Mouse (Mus musculus) ES-Bruce4 (cell line): ENCODE measurements around the gene 1110017D15Rik. TPM values are rescaled to one million over a fixed set of nuclear protein-coding genes. Genes with fewer than 3 reads are reported as not detected.

Experiments used
- H3K27ac ChIP-seq: 2 replicates; pipeline ENCODE4 v1.5.1; 2012; ENCODE audit warnings: low read length, inconsistent platforms; ENCODE audit not compliant: insufficient read depth
- H3K27me3 ChIP-seq: 2 replicates; pipeline ENCODE4 v1.6.1; 2012; ENCODE audit warnings: mild to moderate bottlenecking, low read length, inconsistent platforms; ENCODE audit not compliant: control insufficient read depth, poor library complexity, insufficient read depth, severe bottlenecking
- H3K36me3 ChIP-seq: 2 replicates; pipeline ENCODE4 v1.6.1; 2012; ENCODE audit warnings: inconsistent platforms, mild to moderate bottlenecking, low read length, moderate library complexity; ENCODE audit not compliant: control insufficient read depth, poor library complexity, insufficient read depth, severe bottlenecking
- H3K4me1 ChIP-seq: one replicate; pipeline ENCODE4 v1.8.1; 2011; ENCODE audit warnings: low read length; ENCODE audit not compliant: control insufficient read depth, insufficient read depth
- H3K4me3 ChIP-seq: 2 replicates; pipeline ENCODE4 v1.5.1; 2011; ENCODE audit warnings: low read depth, mild to moderate bottlenecking, low read length
- H3K9ac ChIP-seq: 2 replicates; pipeline ENCODE4 v1.6.1; 2012; ENCODE audit warnings: low read depth, mild to moderate bottlenecking, inconsistent platforms; ENCODE audit not compliant: poor library complexity, severe bottlenecking
- H3K9me3 ChIP-seq: replicated peaks from 2 replicates; pipeline ENCODE4 v1.6.1; 2012; ENCODE audit warnings: mild to moderate bottlenecking, low read length, inconsistent platforms; ENCODE audit not compliant: control insufficient read depth, poor library complexity, insufficient read depth, severe bottlenecking
- CTCF ChIP-seq: IDR thresholded peaks from one replicate; pipeline ENCODE4 v1.8.1; 2011; ENCODE audit warnings: low read depth, low read length
- EP300 ChIP-seq: IDR thresholded peaks from 2 replicates; pipeline ENCODE4 v1.6.1; 2011; ENCODE audit warnings: low read depth, low read length; ENCODE audit not compliant: insufficient read depth
- POLR2A ChIP-seq: IDR thresholded peaks from one replicate; pipeline ENCODE4 v1.8.1; 2011; ENCODE audit warnings: low read length; ENCODE audit not compliant: insufficient read depth
- polyA plus RNA-seq: library from polyadenylated mRNA; stranded (reverse); fragments of >200 nt; gene quantifications from 2 replicates; pipeline ENCODE4 v1.2.4, GENCODE M21; 2011; ENCODE audit warnings: low read depth; ENCODE audit not compliant: missing spikeins, insufficient read depth, insufficient read length

Gene 1110017D15Rik
- polyA plus RNA-seq, 1 experiment, result not detected

DNA sequence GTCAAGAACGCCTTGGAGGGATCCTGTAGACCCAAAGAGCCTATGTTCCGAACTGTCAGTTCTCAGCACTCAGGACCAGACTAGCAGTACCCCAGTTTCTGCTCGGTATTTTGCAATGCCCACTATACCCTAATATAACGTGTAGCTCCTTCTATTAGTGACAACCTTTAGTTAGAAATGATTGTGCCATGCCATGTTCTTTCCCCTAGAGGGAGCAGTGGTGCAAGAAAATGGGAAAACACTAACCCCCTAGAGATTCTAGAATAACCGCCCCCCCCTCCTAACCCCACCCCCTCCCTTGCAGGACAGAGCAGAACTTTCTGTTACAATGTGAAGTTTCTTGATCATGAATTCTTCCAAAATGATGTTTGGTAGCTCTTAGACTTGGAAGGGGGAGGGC, 12.8 kb downstream of the 1110017D15Rik start:
- TF ChIP-seq EP300 (no peak), CTCF (no peak)
- Histone ChIP-seq H3K36me3 (no peaks in the 10 kb centered on the region), H3K27me3 (no peaks in the 10 kb centered on the region; the same call in 1 of the 2 replicates), H3K4me3 (no peak overlapping the region), H3K27ac (no peak overlapping the region), H3K9ac (no peak overlapping the region), H3K9me3 (no peaks in the 10 kb centered on the region), H3K4me1 (no peaks in the 10 kb centered on the region)

DNA sequence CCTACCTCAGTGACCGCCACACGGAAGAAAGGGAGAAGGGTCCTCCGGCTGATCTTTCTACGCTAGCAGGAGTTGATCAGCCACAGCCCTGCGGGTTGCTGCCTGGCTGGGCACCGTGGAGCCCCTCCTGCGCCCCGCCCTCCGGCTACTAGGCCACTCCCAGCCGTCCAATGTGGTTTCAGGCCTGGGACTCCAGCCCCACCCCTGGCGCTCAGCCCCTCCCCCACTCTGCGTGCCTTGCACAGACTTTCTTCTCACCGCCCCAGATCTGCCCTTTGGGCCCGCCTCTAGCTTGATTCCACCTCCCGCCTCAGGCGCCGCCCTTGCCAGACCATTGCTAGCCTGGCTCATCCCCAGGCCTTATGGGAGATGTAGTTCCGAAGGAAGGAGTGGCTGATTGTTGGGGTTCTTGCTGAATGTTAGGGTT, 14.1 kb downstream of the 1110017D15Rik start, which contains the start of gene AI464131:
Gene AI464131, minus strand, starts transcription at position 91 of the 427 bp plus-strand sequence.
- Histone ChIP-seq H3K4me1 (peaks cover 2% of the 10 kb centered on the region), H3K27ac (no peak within 1 kb of the TSS)

DNA sequence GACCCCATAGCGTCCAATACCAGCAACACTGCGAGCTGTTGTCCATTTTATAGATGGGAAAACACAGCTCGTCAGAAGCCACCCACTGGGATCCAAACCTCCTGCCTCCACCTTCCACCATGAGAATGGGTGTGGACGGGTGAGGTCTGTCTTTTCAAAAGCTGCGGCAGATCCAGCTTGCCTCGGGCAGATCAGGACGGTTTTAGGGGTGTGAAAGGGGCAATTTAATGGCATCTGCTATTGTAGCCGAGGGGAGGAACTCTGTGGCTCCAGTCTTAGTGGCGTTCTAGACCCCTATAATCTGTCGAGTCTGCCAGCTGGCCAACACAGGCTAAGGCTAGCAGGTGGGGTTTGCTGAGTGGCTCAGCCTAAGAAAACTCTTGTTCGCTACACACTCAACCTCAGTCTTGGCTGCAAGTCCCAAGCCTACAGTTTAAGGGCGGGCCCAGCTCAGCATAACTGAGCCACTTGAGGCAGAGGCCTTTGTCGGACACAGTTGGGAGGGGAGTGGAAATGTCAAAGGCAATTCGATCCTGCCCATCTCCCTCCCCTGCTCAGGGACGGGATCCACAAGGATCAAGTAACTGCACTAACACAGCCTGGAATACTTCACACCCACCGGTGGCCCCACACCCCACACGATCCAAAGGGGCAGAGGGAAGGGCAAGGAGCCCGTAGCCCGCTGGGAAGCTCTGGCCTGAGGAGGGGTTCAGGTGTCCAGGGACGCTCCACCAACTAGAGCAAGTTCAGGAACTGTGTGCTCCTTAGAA, 14.8 kb downstream of the 1110017D15Rik start:
- Histone ChIP-seq H3K36me3 (no peaks in the 10 kb centered on the region), H3K9ac (peak overlapping the region; percentile 23; the same call in 1 of the 2 replicates), H3K4me1 (peaks cover 2% of the 10 kb centered on the region), H3K9me3 (no peaks in the 10 kb centered on the region), H3K27ac (no peak overlapping the region), H3K27me3 (no peaks in the 10 kb centered on the region), H3K4me3 (peak overlapping the region; percentile 69)
- TF ChIP-seq EP300 (no peak), POLR2A (no peak), CTCF (no peak)

More for the DNA sequence above, 14.1 kb downstream of the 1110017D15Rik start, which contains the start of gene AI464131:
- TF ChIP-seq EP300 (0 out of 2 replicates have a peak, but pooled peaks have one; percentile 3), POLR2A (peak; percentile 47), CTCF (no peak)
- H3K27me3 ChIP-seq, result no peaks in the 10 kb centered on the region
- H3K36me3 ChIP-seq, result no peaks in the 10 kb centered on the region
- H3K9me3 ChIP-seq, result no peaks in the 10 kb centered on the region
- H3K4me3 ChIP-seq, result peak within 1 kb of the TSS; percentile 69
- peak within 1 kb of the TSS; percentile 23; the same call in 1 of the 2 replicates for H3K9ac ChIP-seq

DNA sequence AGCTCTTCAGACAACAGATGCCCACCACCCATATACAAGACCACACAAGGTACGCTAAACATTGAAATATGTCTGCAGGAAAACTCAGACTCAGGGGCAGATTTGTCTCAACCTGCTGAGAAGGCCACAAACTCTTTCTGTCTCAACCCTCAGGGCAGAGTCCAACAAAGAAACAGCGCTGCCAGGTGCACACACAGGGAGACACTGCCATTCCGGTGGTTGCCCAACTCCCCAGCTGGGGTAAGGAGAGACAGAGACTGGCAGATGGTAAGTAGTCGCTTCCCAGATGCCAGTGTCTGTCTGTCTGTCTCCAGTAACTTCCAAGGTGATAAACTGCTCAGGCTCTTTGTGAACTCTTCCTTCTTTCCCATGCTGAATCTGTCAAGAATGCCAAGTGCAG, 16.3 kb downstream of the 1110017D15Rik start:
- Histone ChIP-seq H3K9ac (no peak overlapping the region), H3K9me3 (no peaks in the 10 kb centered on the region), H3K36me3 (no peaks in the 10 kb centered on the region), H3K27ac (no peak overlapping the region), H3K4me3 (no peak overlapping the region), H3K27me3 (no peaks in the 10 kb centered on the region), H3K4me1 (peaks cover 2% of the 10 kb centered on the region)
- TF ChIP-seq CTCF (no peak), EP300 (no peak), POLR2A (no peak)

DNA sequence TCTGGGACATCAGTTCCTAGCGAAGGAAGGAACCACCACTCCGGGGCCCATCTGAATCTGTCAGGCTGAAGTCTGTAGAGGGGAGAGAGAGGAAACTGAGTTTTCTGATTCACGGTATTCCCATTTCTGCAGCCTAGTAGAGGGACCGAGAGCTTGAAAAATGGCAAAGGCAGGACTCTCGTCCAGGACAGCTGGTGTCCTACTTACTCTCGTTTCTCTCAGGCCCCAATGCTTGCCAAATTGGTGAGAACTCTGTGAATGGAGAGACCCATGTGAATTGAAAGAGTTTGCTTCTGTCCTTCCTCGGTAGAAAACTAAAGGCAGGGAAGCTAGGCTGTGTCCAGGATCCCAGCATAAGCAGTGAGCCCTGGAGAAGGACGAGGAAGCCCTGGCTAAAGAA, 17.5 kb downstream of the 1110017D15Rik start:
- H3K4me1 ChIP-seq, result peaks cover 2% of the 10 kb centered on the region
- H3K4me3 ChIP-seq, result no peak overlapping the region
- no peaks in the 10 kb centered on the region for H3K27me3 ChIP-seq
- no peaks in the 10 kb centered on the region for H3K36me3 ChIP-seq
- no peak for TF ChIP-seq EP300
- TF ChIP-seq POLR2A, result no peak
- TF ChIP-seq CTCF, result no peak
- H3K9ac ChIP-seq, result peak overlapping the region; percentile 0; the same call in 1 of the 2 replicates
- H3K27ac ChIP-seq, result no peak overlapping the region
- no peaks in the 10 kb centered on the region for H3K9me3 ChIP-seq

DNA sequence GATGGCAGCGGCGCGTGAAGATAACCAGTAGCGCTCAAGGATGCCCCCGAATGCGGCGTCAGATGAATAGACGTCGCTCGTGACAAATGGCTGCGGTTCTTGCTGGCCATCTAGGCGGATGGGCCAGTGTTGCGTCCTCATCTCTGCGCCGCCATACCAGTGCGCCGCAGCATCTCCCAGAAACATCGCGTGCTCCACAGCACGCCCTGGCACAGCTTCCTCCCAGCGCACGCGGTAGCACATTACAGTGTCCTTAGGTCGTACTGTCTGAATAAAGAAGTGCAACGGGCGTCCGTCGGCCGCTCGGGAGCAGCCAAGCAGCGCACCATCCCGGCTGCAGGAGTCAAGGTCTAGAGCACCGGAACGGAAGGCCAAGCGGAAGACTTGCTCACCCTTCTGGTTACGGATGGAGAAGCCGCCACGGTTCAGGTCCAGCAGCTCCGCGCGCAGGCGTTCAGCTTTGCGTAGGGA, 18.2 kb downstream of the 1110017D15Rik start:
- Histone ChIP-seq H3K4me3 (peak overlapping the region; percentile 51), H3K4me1 (peaks cover 2% of the 10 kb centered on the region), H3K27me3 (no peaks in the 10 kb centered on the region), H3K27ac (no peak overlapping the region), H3K36me3 (no peaks in the 10 kb centered on the region), H3K9me3 (no peaks in the 10 kb centered on the region), H3K9ac (peak overlapping the region; percentile 0; the same call in 1 of the 2 replicates)
- TF ChIP-seq CTCF (no peak), POLR2A (no peak), EP300 (no peak)
